Mouse (Mus musculus) bone marrow, adult 2 months (tissue): ENCODE measurements around the gene Frrs1l.

Source experiments
- CTCF ChIP-seq: fragments of 200-500 bp; IDR thresholded peaks from 2 replicates; pipeline ENCODE4 v1.5.1; 2011; ENCODE audit warnings: low read length, control low read depth; ENCODE audit not compliant: control insufficient read depth, insufficient read depth
- POLR2A ChIP-seq: fragments of 200-500 bp; IDR thresholded peaks from 2 replicates; pipeline ENCODE4 v1.6.1; 2011; ENCODE audit warnings: low read depth, mild to moderate bottlenecking, control low read depth, low read length, borderline replicate concordance; ENCODE audit not compliant: control insufficient read depth

GRCm38 (mm10) chr4:57003886-57004285, 13.7 kb upstream of the Frrs1l start:
- TF ChIP-seq CTCF = no peak
- TF ChIP-seq POLR2A = no peak
